8 mouse cellular contexts compared by ENCODE assay signal in genomic region chr8:94183117-94183516, GRCm38 (mm10). TPM values are rescaled to one million over a fixed set of nuclear protein-coding genes. Genes with fewer than 3 reads are reported as not detected.
DNase-seq lines count a peak whose midpoint lies in the region; ATAC-seq and TF ChIP-seq lines count a peak whose summit lies in the region.

No protein-coding gene starts in this region.

- peak overlapping the region; percentile 31; the same call in 1 of the 2 replicates for H3K27ac ChIP-seq in embryonic fibroblast, embryonic 13.5 days (ENCODE audit: insufficient read depth, low read length)
- no peak overlapping the region for H3K27ac ChIP-seq in heart, embryonic 12.5 days (ENCODE audit: poor library complexity, severe bottlenecking)
- H3K27ac ChIP-seq in kidney, embryonic 15.5 days = peak overlapping the region; percentile 70
- H3K27ac ChIP-seq in neural tube, embryonic 12.5 days = no peak overlapping the region
- peak overlapping the region; percentile 76 for H3K27ac ChIP-seq in testis, adult 2 months (ENCODE audit: control insufficient read depth, insufficient read depth, low read depth, low read length)

- TF ChIP-seq CTCF in embryonic fibroblast, embryonic 13.5 days (IDR thresholded peaks at IDR 0.05; ENCODE audit: borderline replicate concordance, insufficient read depth, low read length) = peak; percentile 37
- TF ChIP-seq CTCF in testis, adult 2 months (IDR thresholded peaks at IDR 0.05; ENCODE audit: control insufficient read depth, insufficient read depth, insufficient replicate concordance, low read depth, low read length) = peak; percentile 49; the same call in 1 of the 2 replicates

- H3K4me2 ChIP-seq in heart, embryonic 12.5 days = peak overlapping the region; percentile 63
- peak overlapping the region; percentile 58 for H3K4me2 ChIP-seq in kidney, embryonic 15.5 days
- peak overlapping the region; percentile 48 for H3K4me2 ChIP-seq in neural tube, embryonic 12.5 days (replicated peaks)

- H3K36me3 ChIP-seq in heart, embryonic 12.5 days = no peaks in the 10 kb centered on the region
- no peaks in the 10 kb centered on the region for H3K36me3 ChIP-seq in kidney, embryonic 15.5 days
- H3K36me3 ChIP-seq in neural tube, embryonic 12.5 days = no peaks in the 10 kb centered on the region
- no peaks in the 10 kb centered on the region; the same call in 1 of the 2 replicates for H3K36me3 ChIP-seq in testis, adult 2 months (ENCODE audit: control insufficient read depth, insufficient read depth, low read length)

- H3K9me3 ChIP-seq in heart, embryonic 12.5 days (replicated peaks) = no peaks in the 10 kb centered on the region
- no peaks in the 10 kb centered on the region for H3K9me3 ChIP-seq in kidney, embryonic 15.5 days (replicated peaks)
- no peaks in the 10 kb centered on the region for H3K9me3 ChIP-seq in neural tube, embryonic 12.5 days

- H3K27me3 ChIP-seq in heart, embryonic 12.5 days (replicated peaks) = peaks cover 80% of the 10 kb centered on the region
- peaks cover 93% of the 10 kb centered on the region for H3K27me3 ChIP-seq in kidney, embryonic 15.5 days
- H3K27me3 ChIP-seq in neural tube, embryonic 12.5 days (replicated peaks) = peaks cover 88% of the 10 kb centered on the region
- no peaks in the 10 kb centered on the region; the same call in 1 of the 2 replicates for H3K27me3 ChIP-seq in testis, adult 2 months (ENCODE audit: control insufficient read depth, insufficient read depth, low read length)

- 0 out of 2 replicates have a peak overlapping the region, but pooled peaks have one; percentile 5 for H3K4me3 ChIP-seq in embryonic fibroblast, embryonic 13.5 days (ENCODE audit: insufficient read depth, low read length)
- H3K4me3 ChIP-seq in heart, embryonic 12.5 days = peak overlapping the region; percentile 23
- peak overlapping the region; percentile 30 for H3K4me3 ChIP-seq in kidney, embryonic 15.5 days (replicated peaks)
- H3K4me3 ChIP-seq in neural tube, embryonic 12.5 days = no peak overlapping the region
- H3K4me3 ChIP-seq in testis, adult 2 months (ENCODE audit: control insufficient read depth, low read depth, low read length) = peak overlapping the region; percentile 41

- peak; percentile 59 for TF ChIP-seq POLR2A in embryonic fibroblast, embryonic 13.5 days (IDR thresholded peaks at IDR 0.05; ENCODE audit: low read depth, low read length)
- TF ChIP-seq POLR2A in testis, adult 2 months (IDR thresholded peaks at IDR 0.05; ENCODE audit: control insufficient read depth, low read depth, low read length) = peak; percentile 50; the same call in 1 of the 2 replicates

- DNase-seq in 416B (ENCODE audit: low read depth) = peak; percentile 91
- peak; percentile 77 to 85 for DNase-seq in lung, adult 18-20 months

- peaks cover 2% of the 10 kb centered on the region; the same call in 1 of the 2 replicates for H3K4me1 ChIP-seq in embryonic fibroblast, embryonic 13.5 days (ENCODE audit: control insufficient read depth, insufficient read depth, low read length)
- peaks cover 46% of the 10 kb centered on the region for H3K4me1 ChIP-seq in heart, embryonic 12.5 days (replicated peaks)
- H3K4me1 ChIP-seq in kidney, embryonic 15.5 days = peaks cover 63% of the 10 kb centered on the region
- peaks cover 33% of the 10 kb centered on the region for H3K4me1 ChIP-seq in neural tube, embryonic 12.5 days
- H3K4me1 ChIP-seq in testis, adult 2 months (ENCODE audit: control insufficient read depth, insufficient read depth, low read length) = peaks cover 27% of the 10 kb centered on the region

- ATAC-seq in activated CD4-positive, CD25-positive, alpha-beta regulatory T cell, adult 4 months = peak; percentile 66
- peak; percentile 80 for ATAC-seq in heart, embryonic 12.5 days (ENCODE audit: insufficient number of reproducible peaks, low FRiP score)
- peak; percentile 76 for ATAC-seq in kidney, embryonic 15.5 days (replicated peaks; ENCODE audit: low FRiP score)
- ATAC-seq in neural tube, embryonic 12.5 days (ENCODE audit: low FRiP score, low read depth) = peak; percentile 51; the same call in 1 of the 2 replicates

- H3K9ac ChIP-seq in heart, embryonic 12.5 days = 0 out of 2 replicates have a peak overlapping the region, but pooled peaks have one; percentile 30
- no peak overlapping the region for H3K9ac ChIP-seq in kidney, embryonic 15.5 days
- H3K9ac ChIP-seq in neural tube, embryonic 12.5 days = no peak overlapping the region

- 0% methylated on average over 16 of the region's 16 CpGs for WGBS in heart, embryonic 12.5 days
- WGBS in kidney, embryonic 15.5 days = 0% methylated on average over 16 of the region's 16 CpGs
- WGBS in neural tube, embryonic 12.5 days = 0% methylated on average over 16 of the region's 16 CpGs

RNA-seq across cellular contexts. Expression of gene Mt1, which starts 4.2 kb away (rescaled TPM):
- 1 to 10 TPM; 3.0 to 4.2 TPM for polyA plus RNA-seq in activated CD4-positive, CD25-positive, alpha-beta regulatory T cell, adult 4 months (2017; shearing (Covaris generic))
- 435 and 525 TPM in 2 replicates for polyA plus RNA-seq in embryonic fibroblast, embryonic 13.5 days (2011; ENCODE audit: insufficient read length, low read depth, missing spikeins)
- 129 and 209 TPM in 2 replicates for polyA plus RNA-seq in heart, embryonic 12.5 days (2016; fragmentation: Nextera tagmentation; extraction: Ambion mirVana)
- 519 and 582 TPM in 2 replicates for polyA plus RNA-seq in kidney, embryonic 15.5 days (2015; fragmentation: Nextera tagmentation; extraction: Ambion mirVana)
- polyA plus RNA-seq in neural tube, embryonic 12.5 days (2016; fragmentation: Nextera tagmentation; extraction: Ambion mirVana) = 33.3 and 36.7 TPM in 2 replicates
- polyA plus RNA-seq in testis, adult 2 months (2012; rRNA removed) = 1,753 and 1,911 TPM in 2 replicates

RNA-seq across cellular contexts. Expression of gene Mt2, which starts 10.7 kb away (rescaled TPM):
- not detected for polyA plus RNA-seq in activated CD4-positive, CD25-positive, alpha-beta regulatory T cell, adult 4 months (2017; shearing (Covaris generic))
- polyA plus RNA-seq in embryonic fibroblast, embryonic 13.5 days (2011; ENCODE audit: insufficient read length, low read depth, missing spikeins) = 199 and 340 TPM in 2 replicates
- 23.6 and 39.2 TPM in 2 replicates for polyA plus RNA-seq in heart, embryonic 12.5 days (2016; fragmentation: Nextera tagmentation; extraction: Ambion mirVana)
- polyA plus RNA-seq in kidney, embryonic 15.5 days (2015; fragmentation: Nextera tagmentation; extraction: Ambion mirVana) = 163 and 178 TPM in 2 replicates
- polyA plus RNA-seq in neural tube, embryonic 12.5 days (2016; fragmentation: Nextera tagmentation; extraction: Ambion mirVana) = 8.1 and 11.1 TPM in 2 replicates
- polyA plus RNA-seq in testis, adult 2 months (2012; rRNA removed) = 232 and 277 TPM in 2 replicates

RNA-seq across cellular contexts. Expression of gene Mt3, which starts 30.7 kb away (rescaled TPM):
- polyA plus RNA-seq in activated CD4-positive, CD25-positive, alpha-beta regulatory T cell, adult 4 months (2017; shearing (Covaris generic)) = not detected
- polyA plus RNA-seq in embryonic fibroblast, embryonic 13.5 days (2011; ENCODE audit: insufficient read length, low read depth, missing spikeins) = 3.3 TPM in 1 of 2 replicates, not detected in the other
- 24.7 and 25.0 TPM in 2 replicates for polyA plus RNA-seq in heart, embryonic 12.5 days (2016; fragmentation: Nextera tagmentation; extraction: Ambion mirVana)
- polyA plus RNA-seq in kidney, embryonic 15.5 days (2015; fragmentation: Nextera tagmentation; extraction: Ambion mirVana) = 2.9 and 7.1 TPM in 2 replicates
- 19.0 and 24.8 TPM in 2 replicates for polyA plus RNA-seq in neural tube, embryonic 12.5 days (2016; fragmentation: Nextera tagmentation; extraction: Ambion mirVana)
- 6.3 and 9.4 TPM in 2 replicates for polyA plus RNA-seq in testis, adult 2 months (2012; rRNA removed)

RNA-seq across cellular contexts. Expression of gene Nup93, which starts 31.2 kb away (rescaled TPM):
- polyA plus RNA-seq in activated CD4-positive, CD25-positive, alpha-beta regulatory T cell, adult 4 months (2017; shearing (Covaris generic)) = 10 to 100 TPM; 30.7 to 33.1 TPM
- polyA plus RNA-seq in embryonic fibroblast, embryonic 13.5 days (2011; ENCODE audit: insufficient read length, low read depth, missing spikeins) = 58.2 and 65.0 TPM in 2 replicates
- polyA plus RNA-seq in heart, embryonic 12.5 days (2016; fragmentation: Nextera tagmentation; extraction: Ambion mirVana) = 71.6 and 73.6 TPM in 2 replicates
- polyA plus RNA-seq in kidney, embryonic 15.5 days (2015; fragmentation: Nextera tagmentation; extraction: Ambion mirVana) = 89.6 and 91.6 TPM in 2 replicates
- 85.1 and 85.5 TPM in 2 replicates for polyA plus RNA-seq in neural tube, embryonic 12.5 days (2016; fragmentation: Nextera tagmentation; extraction: Ambion mirVana)
- polyA plus RNA-seq in testis, adult 2 months (2012; rRNA removed) = 24.9 and 27.1 TPM in 2 replicates

RNA-seq across cellular contexts. Expression of gene Mt4, which starts 46.1 kb away (rescaled TPM):
- polyA plus RNA-seq in activated CD4-positive, CD25-positive, alpha-beta regulatory T cell, adult 4 months (2017; shearing (Covaris generic)) = not detected
- polyA plus RNA-seq in embryonic fibroblast, embryonic 13.5 days (2011; ENCODE audit: insufficient read length, low read depth, missing spikeins) = not detected in 2 replicates
- polyA plus RNA-seq in heart, embryonic 12.5 days (2016; fragmentation: Nextera tagmentation; extraction: Ambion mirVana) = not detected in 2 replicates
- not detected in 2 replicates for polyA plus RNA-seq in kidney, embryonic 15.5 days (2015; fragmentation: Nextera tagmentation; extraction: Ambion mirVana)
- polyA plus RNA-seq in neural tube, embryonic 12.5 days (2016; fragmentation: Nextera tagmentation; extraction: Ambion mirVana) = not detected in 2 replicates
- polyA plus RNA-seq in testis, adult 2 months (2012; rRNA removed) = not detected in 2 replicates

Comparison
In these comparisons a context has a peak if more than half of its experiments do, and no peak if none do; other contexts are left out.
1. H3K27ac ChIP-seq: peak in embryonic fibroblast, embryonic 13.5 days (single experiment), kidney, embryonic 15.5 days (single experiment) and testis, adult 2 months (single experiment); none in heart, embryonic 12.5 days (single experiment) and neural tube, embryonic 12.5 days (single experiment).
2. Peak in every context shown above with its lines, with median percentiles within 50 percentile points of each other: ATAC-seq and H3K4me2 ChIP-seq.